Comparison of ENCODE assay signal across 8 mouse cellular contexts in the genomic region with DNA sequence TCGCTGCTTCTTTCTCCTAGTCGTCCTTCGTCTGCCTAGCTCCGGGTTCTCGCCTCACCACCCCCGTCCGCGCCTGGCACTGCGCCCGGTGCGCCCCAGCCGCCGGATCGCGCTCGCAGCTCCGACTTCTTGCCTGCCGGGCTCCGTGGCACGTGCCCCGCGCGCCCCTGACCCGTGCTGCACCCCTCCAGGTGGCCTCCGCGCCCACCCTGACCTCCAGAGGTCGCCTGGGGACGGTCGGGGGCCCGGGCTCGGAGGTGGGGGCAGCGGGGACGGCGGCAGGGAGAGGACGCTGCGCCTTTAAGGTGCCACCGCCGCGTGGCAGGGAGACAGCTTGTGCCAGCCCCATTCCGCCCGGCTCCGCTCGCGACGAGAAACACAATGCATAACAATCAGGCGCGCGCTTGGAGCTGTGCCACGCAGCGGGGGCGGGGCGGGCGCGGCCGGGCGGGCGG. TPM values are rescaled to one million over a fixed set of nuclear protein-coding genes. Genes with fewer than 3 reads are reported as not detected.
A peak's percentile ranks its signal among the peaks of the same experiment; 100 is the strongest.
DNase-seq lines count a peak whose midpoint lies in the region; ATAC-seq and TF ChIP-seq lines count a peak whose summit lies in the region.
"Had no signal": no experiment of that assay in that cellular context is flagged by ENCODE, and none has a peak within 500 bp of the region (broad histone marks: within the 10 kb centered on the region; RNA-seq: fewer than 3 reads in every experiment).

No protein-coding gene starts in this region.

- no peak overlapping the region for H3K27ac ChIP-seq in testis, adult 2 months (ENCODE audit: control insufficient read depth, insufficient read depth, low read depth, low read length)
- H3K27ac ChIP-seq in heart, embryonic 16.5 days (ENCODE audit: low read length): no peak overlapping the region
- H3K27ac ChIP-seq in layer of hippocampus, adult 2 months: peak overlapping the region; percentile 99
- H3K27ac ChIP-seq in stomach, embryonic 16.5 days (ENCODE audit: low read length): no peak overlapping the region

- no peaks in the 10 kb centered on the region for H3K27me3 ChIP-seq in testis, adult 2 months (ENCODE audit: control insufficient read depth, insufficient read depth, low read length)
- H3K27me3 ChIP-seq in heart, embryonic 16.5 days (ENCODE audit: control insufficient read depth, insufficient read depth, low read length): peaks cover 75% of the 10 kb centered on the region
- H3K27me3 ChIP-seq in stomach, embryonic 16.5 days (ENCODE audit: control insufficient read depth, insufficient read depth, low read length): peaks cover 76% of the 10 kb centered on the region

- DNase-seq in testis, postnatal 14 days (ENCODE audit: low spot score): no peak
- DNase-seq in cerebellum, postnatal 14 days: peak; percentile 90 to 93
- DNase-seq in layer of hippocampus, adult 2 months (ENCODE audit: low spot score in 2 of 2): peak; percentile 74 to 76
- DNase-seq in lung, postnatal 4 days: peak; percentile 49 to 66

- H3K4me3 ChIP-seq in testis, adult 2 months (ENCODE audit: control insufficient read depth, low read depth, low read length): peak overlapping the region; percentile 38
- peak overlapping the region; percentile 67 for H3K4me3 ChIP-seq in heart, embryonic 16.5 days (ENCODE audit: low read length)
- H3K4me3 ChIP-seq in layer of hippocampus, adult 2 months: peak overlapping the region; percentile 63
- peak overlapping the region; percentile 56 for H3K4me3 ChIP-seq in stomach, embryonic 16.5 days (replicated peaks; ENCODE audit: low read length)

- no peak for TF ChIP-seq CTCF in testis, adult 2 months (IDR thresholded peaks at IDR 0.05; ENCODE audit: control insufficient read depth, insufficient read depth, insufficient replicate concordance, low read depth, low read length)
- TF ChIP-seq CTCF in layer of hippocampus, adult 2 months (conservative IDR thresholded peaks at IDR 0.05): no peak

- no peaks in the 10 kb centered on the region for H3K9me3 ChIP-seq in heart, embryonic 16.5 days (replicated peaks; ENCODE audit: control insufficient read depth, low read length)
- no peaks in the 10 kb centered on the region for H3K9me3 ChIP-seq in stomach, embryonic 16.5 days (replicated peaks; ENCODE audit: control insufficient read depth, low read length)

- peaks cover 23% of the 10 kb centered on the region for H3K4me1 ChIP-seq in testis, adult 2 months (ENCODE audit: control insufficient read depth, insufficient read depth, low read length)
- peaks cover 20% of the 10 kb centered on the region for H3K4me1 ChIP-seq in heart, embryonic 16.5 days (ENCODE audit: control insufficient read depth, insufficient read depth, low read length)
- H3K4me1 ChIP-seq in stomach, embryonic 16.5 days (ENCODE audit: control insufficient read depth, insufficient read depth, low read length): peaks cover 20% of the 10 kb centered on the region

- ATAC-seq in heart, embryonic 16.5 days (replicated peaks; ENCODE audit: extremely low read depth, insufficient read depth, low FRiP score): no peak
- no peak for ATAC-seq in stomach, embryonic 16.5 days (ENCODE audit: insufficient read depth, low FRiP score)

- under 1% methylated on average over 57 of the region's 57 CpGs for WGBS in heart, embryonic 16.5 days
- WGBS in stomach, embryonic 16.5 days: 2% methylated on average over 47 of the region's 57 CpGs

- H3K9ac ChIP-seq in heart, embryonic 16.5 days (ENCODE audit: low read length): peak overlapping the region; percentile 80
- H3K9ac ChIP-seq in stomach, embryonic 16.5 days (ENCODE audit: low read length): peak overlapping the region; percentile 78

- no peaks in the 10 kb centered on the region for H3K36me3 ChIP-seq in testis, adult 2 months (ENCODE audit: control insufficient read depth, insufficient read depth, low read length)
- H3K36me3 ChIP-seq in heart, embryonic 16.5 days (ENCODE audit: control insufficient read depth, insufficient read depth): no peaks in the 10 kb centered on the region
- no peaks in the 10 kb centered on the region for H3K36me3 ChIP-seq in stomach, embryonic 16.5 days (ENCODE audit: control insufficient read depth, insufficient read depth, low read length)

- no peak for TF ChIP-seq POLR2A in testis, adult 2 months (IDR thresholded peaks at IDR 0.05; ENCODE audit: control insufficient read depth, low read depth, low read length)

- peak overlapping the region; percentile 100 for H3K4me2 ChIP-seq in heart, embryonic 16.5 days (ENCODE audit: low read depth, low read length)
- H3K4me2 ChIP-seq in stomach, embryonic 16.5 days (ENCODE audit: low read depth, low read length): peak overlapping the region; percentile 99

RNA-seq across cellular contexts. Expression of a gene that starts 9.1 kb away (rescaled TPM):
- not detected in 2 replicates for polyA plus RNA-seq in testis, adult 2 months (2012; rRNA removed)
- not detected in 2 replicates for polyA plus RNA-seq in heart, embryonic 16.5 days (2015; fragmentation: Nextera tagmentation; extraction: Ambion mirVana)
- 100 to 1,000 TPM; 163 to 165 TPM for total RNA-seq in layer of hippocampus, adult 2 months (2021)
- 0.06 TPM in 1 of 2 replicates, not detected in the other for polyA plus RNA-seq in stomach, embryonic 16.5 days (2015; fragmentation: Nextera tagmentation; extraction: Ambion mirVana)
- total RNA-seq: common myeloid progenitor, adult 5-6 weeks had no signal

RNA-seq across cellular contexts. Expression of a gene that starts 9.7 kb away (rescaled TPM):
- polyA plus RNA-seq in testis, adult 2 months (2012; rRNA removed): 0.58 and 1.1 TPM in 2 replicates
- polyA plus RNA-seq in heart, embryonic 16.5 days (2015; fragmentation: Nextera tagmentation; extraction: Ambion mirVana): 74.0 and 75.8 TPM in 2 replicates
- 10 to 100 TPM; 55.9 to 56.2 TPM for total RNA-seq in layer of hippocampus, adult 2 months (2021)
- 18.7 and 20.3 TPM in 2 replicates for polyA plus RNA-seq in stomach, embryonic 16.5 days (2015; fragmentation: Nextera tagmentation; extraction: Ambion mirVana)
- total RNA-seq: common myeloid progenitor, adult 5-6 weeks had no signal

RNA-seq across cellular contexts. Expression of a gene that starts 19.6 kb away (rescaled TPM):
- 24.3 and 26.9 TPM in 2 replicates for polyA plus RNA-seq in testis, adult 2 months (2012; rRNA removed)
- 43.0 and 43.2 TPM in 2 replicates for polyA plus RNA-seq in heart, embryonic 16.5 days (2015; fragmentation: Nextera tagmentation; extraction: Ambion mirVana)
- 10 to 100 TPM; 32.9 to 35.5 TPM for total RNA-seq in layer of hippocampus, adult 2 months (2021)
- 43.9 and 51.8 TPM in 2 replicates for polyA plus RNA-seq in stomach, embryonic 16.5 days (2015; fragmentation: Nextera tagmentation; extraction: Ambion mirVana)

RNA-seq across cellular contexts. Expression of a gene that starts 45.1 kb away (rescaled TPM):
- 0.19 TPM in 1 of 2 replicates, not detected in the other for polyA plus RNA-seq in testis, adult 2 months (2012; rRNA removed)
- 175 TPM in 2 replicates for polyA plus RNA-seq in heart, embryonic 16.5 days (2015; fragmentation: Nextera tagmentation; extraction: Ambion mirVana)
- total RNA-seq in layer of hippocampus, adult 2 months (2021): 1 to 10 TPM in 1 of 2 experiments, under 1 TPM in 1; 0.92 to 1.0 TPM
- 0.57 and 9.3 TPM in 2 replicates for polyA plus RNA-seq in stomach, embryonic 16.5 days (2015; fragmentation: Nextera tagmentation; extraction: Ambion mirVana)
- total RNA-seq: common myeloid progenitor, adult 5-6 weeks had no signal

RNA-seq across cellular contexts. Expression of a gene that starts 47.7 kb away (rescaled TPM):
- polyA plus RNA-seq in testis, adult 2 months (2012; rRNA removed): 0.35 and 4.7 TPM in 2 replicates
- 0.37 and 0.39 TPM in 2 replicates for polyA plus RNA-seq in heart, embryonic 16.5 days (2015; fragmentation: Nextera tagmentation; extraction: Ambion mirVana)
- total RNA-seq in layer of hippocampus, adult 2 months (2021): not detected
- 0.15 TPM in 1 of 2 replicates, not detected in the other for polyA plus RNA-seq in stomach, embryonic 16.5 days (2015; fragmentation: Nextera tagmentation; extraction: Ambion mirVana)
- total RNA-seq: common myeloid progenitor, adult 5-6 weeks had no signal
